Mouse (Mus musculus) ZHBTc4 (cell line): ENCODE results near the gene P2ry1.
A peak's percentile ranks its signal among the peaks of the same experiment; 100 is the strongest.

Source experiments
- DNase-seq: peaks from one replicate; pipeline ENCODE4 v3.0.0-alpha.2; 2011; ENCODE audit warnings: low read depth, low spot score

The P2ry1 gene

DNA sequence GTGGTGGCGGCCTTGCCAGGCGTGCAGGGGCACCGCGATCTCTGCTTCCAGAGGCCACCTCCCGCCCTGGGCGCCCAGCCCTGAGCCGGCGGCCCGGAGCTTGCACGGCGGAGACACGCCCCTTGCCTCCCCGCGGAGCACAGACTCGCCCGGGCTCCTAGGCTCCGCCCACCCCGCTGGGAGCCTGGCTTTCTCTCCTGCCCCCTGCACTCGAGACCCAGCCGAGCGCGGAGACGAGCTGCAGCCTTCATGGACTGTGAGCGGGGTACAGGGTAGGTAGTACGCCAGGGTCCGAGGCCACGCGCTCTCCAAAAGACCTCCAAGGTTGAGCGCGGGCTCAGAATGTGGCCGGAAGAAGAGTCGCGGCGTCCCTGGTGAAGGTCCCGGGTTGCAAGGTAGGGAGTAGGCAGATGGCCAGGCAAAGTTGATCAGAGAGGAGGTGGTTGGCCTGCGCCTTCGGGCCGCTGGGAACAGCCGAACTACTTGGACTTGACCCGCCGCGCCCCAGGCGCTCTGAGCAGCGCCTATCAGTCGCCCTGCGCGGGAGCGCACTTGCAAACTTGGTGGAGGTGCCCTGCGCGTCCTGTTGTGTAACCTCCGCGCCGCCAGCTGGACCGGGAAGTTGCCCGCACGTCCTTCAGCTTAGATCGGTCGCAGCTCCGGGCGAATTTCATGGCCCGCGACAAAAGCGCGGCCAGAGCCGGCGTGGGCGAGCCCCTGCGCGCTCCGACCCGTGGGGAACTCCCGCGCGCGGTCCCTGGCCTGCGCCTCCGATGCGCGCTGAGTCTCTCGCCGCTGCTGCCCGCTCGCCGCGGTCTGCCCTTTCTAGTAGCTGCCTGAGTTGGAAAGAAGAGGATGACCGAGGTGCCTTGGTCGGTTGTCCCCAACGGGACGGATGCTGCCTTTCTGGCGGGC lies at the start of gene P2ry1:
P2ry1 (plus strand) TSS at position 209 of the 915 bp plus-strand sequence.
- DNase-seq, result peak; percentile 94

DNA sequence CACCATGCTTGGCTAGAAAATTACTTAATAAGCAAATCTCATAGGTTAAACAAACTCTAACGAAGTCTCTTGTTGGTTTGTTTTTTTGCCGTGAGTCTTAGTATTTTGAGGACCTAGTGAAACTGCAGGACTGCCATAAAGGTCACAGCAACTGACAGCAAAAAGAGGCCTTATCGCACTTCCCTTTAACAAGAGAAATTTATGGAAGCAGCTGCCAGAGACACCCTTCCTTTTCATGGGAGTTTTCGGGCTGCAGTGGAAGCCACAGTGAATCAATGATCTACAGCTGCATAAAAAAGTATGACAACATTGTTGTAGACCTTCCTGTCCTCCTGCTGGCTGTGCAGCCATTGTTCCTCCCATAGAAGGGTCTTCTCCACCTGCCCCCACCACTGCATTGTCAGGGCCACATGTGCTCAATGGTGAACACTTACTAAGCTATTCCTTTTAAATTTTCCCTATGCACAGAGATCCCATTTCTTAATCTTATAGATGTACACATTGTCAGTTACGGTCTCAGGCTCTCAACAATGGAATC lies 49.3 kb upstream of the P2ry1 start:
- DNase-seq, result no peak

DNA sequence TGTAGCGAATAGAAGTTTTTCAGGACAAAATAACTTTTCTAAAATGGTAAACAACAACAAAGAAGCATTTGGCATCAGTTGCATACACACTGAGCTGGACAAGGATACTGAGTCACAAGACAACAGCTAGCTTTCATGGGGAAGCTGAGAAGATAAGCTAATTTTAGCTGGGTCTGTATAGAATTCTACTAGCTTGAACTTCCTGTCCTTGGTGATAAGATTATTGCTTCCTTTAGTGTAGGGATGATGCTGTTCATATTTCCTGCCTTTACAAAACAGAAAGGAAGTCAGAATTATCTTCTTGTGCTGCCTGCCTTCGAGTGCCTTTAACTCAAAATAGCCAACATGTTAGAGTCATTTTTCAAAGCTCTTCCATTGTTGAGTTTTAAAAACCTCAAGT lies 48.5 kb upstream of the P2ry1 start:
- no peak for DNase-seq

DNA sequence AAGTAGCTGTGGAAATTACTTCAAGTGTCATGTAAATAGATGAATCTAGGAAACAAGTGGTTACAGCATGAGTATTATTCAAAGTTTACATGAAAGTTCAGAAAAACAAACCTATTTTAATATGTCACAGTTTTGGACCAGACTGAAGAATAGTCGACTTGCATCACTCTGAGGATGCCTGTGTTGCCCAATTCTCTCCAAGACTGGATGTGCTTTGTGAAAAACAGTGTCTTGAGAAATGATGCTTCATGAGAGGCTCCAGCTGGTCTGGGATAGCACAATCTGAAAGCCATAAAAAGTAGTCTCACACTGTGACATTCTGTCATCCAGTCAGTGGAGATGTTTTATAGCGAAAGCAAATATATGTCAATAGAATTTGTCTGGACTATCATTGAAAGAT lies 43.8 kb upstream of the P2ry1 start:
- no peak for DNase-seq

DNA sequence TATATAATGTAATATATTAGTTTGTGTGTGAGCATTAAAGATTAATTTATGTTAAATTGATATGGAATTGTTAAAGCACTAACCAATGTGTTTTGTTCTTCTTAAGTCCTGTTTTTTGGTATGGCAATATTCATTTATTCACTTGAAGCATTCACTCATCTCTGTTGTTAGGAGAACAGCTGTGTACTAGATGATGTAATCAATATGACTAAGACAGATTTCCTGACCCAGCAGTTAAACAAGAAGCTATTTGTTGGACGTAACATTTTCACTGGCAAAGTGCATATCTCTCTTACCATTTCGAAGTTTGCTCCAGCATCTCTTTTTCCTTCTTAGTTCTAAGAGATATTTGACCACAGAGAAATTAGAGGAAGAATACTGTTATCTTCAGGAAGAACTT lies 37.5 kb upstream of the P2ry1 start:
- no peak for DNase-seq

DNA sequence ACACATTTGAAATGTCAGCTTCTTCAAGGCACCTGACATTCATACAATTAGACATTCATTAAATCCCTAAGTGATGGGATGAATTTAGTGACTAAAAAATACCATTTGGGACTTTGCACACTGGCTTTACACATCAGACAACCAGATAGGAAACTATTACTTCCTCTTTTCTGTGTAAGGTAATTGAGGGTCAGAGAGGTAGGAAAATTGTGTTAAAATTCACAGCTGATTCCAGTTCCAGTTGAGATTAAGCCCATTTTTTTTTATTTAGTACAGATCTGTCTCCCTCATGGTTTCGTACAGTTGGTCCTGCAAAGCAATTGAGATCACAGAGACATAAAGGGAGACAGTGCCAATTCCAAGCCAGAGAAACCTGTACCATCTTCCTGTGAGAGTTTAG lies 27.7 kb upstream of the P2ry1 start:
- DNase-seq, result no peak

DNA sequence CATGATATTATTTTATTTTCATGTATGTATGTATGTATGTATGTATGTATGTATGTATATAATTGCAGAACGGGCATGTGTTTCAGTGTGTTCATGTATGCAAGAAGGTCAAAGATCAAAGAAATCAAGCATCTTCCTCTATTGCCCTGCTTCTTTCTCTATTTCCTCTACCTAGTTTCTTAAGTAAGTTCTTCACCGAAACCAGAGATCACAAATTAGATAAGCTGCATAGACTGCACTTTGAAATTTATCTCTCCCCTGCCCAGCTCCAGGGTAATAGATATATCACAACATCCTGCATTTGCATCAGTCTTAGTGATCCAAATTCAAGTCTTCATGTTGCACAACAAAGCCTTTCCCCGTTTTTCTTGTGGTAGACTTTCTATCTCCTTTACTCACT lies 20.5 kb upstream of the P2ry1 start:
- no peak for DNase-seq

DNA sequence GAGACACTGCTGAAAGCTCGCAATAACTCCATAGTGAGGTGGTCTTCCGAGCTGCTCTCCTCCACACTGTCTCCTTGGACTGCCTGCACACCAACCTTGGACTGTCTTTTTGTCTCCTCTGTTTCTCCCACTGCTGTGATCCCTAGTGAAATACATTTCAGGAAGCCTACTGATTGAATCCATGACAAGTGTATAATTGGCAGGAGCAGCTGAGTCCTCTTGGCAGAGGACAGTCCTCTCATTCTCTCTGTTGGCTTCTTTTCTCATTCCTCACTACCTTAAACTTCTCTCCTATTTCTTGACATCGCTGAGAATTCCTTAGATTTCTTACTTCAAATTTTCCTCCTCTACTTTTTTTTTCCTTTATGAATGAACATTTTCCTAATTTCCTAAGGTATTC lies 4.5 kb upstream of the P2ry1 start:
- DNase-seq, result no peak

DNA sequence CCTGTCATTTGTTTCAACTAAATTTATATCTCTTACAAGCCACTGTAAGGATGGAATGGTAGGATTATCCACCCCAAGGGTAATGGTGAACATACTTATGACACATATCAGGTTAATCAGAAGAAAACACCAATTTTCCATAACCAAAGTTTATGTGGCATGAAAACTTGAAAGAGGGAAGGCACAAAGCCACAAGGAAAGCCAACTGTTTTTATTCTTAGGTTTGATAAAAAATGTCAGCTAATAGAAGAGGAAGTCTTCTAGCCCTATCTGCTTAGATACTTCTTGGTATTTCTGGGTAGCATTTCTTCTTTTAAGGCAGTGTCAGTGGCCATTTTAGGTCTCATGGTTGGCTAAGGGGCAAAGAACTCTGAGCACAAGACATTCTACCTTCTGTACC lies 2.9 kb upstream of the P2ry1 start:
- no peak for DNase-seq

DNA sequence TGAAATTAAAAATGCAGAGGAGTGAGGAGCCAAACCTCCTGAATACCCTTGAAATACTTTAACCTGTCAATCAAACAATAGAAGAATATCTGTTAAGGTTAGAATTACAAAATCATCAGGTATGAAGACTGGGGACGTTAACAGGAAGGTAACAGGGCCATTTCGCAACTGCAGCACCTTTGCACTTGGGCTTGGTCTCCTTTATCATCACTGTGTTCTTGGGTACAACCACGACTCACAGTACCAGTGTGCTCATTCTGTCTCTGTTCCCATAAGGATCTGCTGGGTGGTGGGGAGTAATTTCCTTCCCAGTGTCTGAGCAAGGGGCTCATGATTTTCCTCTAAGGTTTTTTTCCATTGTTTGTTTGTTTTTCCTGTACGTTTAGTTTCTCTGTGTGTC lies 1.8 kb upstream of the P2ry1 start:
- no peak for DNase-seq

DNA sequence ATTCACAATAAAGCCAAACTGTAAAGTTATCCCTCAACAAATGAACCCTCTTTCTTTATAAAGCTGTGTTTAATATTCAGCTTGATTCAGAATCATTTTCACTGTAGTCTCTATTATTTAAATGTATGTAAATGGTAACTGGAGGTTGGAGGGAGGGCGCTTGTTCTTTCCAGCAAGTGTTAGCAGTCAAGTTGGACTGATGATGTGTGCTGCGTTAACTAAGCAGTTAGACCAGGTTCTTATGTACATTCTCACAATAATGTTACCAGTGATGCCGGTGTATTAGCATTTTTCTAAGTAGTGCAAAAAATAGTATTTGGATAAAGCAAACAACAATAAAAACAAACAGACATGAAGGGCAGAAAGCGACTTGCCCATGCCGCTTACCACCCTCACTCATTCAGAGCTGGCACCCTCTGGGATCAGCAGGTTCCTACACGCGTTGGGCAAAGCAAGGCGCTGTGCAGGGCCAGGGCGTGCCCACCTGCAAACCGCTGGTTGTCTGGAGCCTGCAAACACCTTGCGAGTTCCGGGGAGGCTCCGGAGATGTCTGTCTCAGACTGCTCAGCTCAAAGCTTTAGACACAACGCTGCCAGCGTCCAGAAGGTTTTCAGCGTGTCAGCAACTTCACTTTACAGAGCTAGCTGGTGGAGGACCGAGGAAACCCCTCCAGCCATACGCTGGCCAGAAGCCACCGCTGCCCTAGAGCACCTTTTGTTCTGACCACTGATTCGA lies 576 bp upstream of the P2ry1 start:
- DNase-seq, result no peak

DNA sequence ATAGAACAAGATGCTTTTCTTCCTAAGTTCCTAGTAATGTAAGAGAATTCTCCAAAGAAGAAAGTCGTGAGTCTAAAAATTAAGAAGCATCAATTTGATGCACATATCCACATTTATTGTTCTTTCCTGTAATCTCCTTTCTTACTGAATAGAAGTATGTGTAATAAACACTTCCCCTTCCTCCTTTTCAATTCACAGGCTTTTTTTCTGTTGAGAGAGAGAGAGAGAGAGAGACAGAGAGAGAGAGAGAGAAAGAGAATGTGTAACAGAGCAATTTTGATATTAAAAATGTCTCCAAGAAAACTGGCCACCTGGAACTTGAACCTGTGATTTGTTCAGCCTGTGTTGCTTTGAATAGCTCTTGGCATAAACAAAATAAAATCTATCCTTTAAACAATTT lies 2.0 kb downstream of the P2ry1 start:
- DNase-seq, result no peak

DNA sequence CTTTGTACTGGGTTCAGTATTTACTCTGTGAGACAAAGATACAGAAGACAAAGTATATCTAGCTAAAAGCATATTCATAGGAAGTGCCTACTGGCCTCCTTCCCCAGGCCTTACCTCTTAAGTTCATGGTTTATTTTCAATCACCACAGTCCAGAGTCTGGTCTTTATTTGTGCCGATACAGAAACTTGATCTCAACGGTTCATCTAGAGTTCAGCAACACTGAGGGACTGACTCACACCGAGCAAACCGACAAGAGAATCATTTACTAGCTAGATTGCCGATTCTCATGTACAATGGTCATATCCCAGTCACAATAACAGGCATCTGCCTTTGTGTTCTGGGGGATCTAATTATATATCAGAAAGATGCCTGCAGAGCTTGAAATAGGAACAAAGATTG lies 9.1 kb downstream of the P2ry1 start:
- no peak for DNase-seq

DNA sequence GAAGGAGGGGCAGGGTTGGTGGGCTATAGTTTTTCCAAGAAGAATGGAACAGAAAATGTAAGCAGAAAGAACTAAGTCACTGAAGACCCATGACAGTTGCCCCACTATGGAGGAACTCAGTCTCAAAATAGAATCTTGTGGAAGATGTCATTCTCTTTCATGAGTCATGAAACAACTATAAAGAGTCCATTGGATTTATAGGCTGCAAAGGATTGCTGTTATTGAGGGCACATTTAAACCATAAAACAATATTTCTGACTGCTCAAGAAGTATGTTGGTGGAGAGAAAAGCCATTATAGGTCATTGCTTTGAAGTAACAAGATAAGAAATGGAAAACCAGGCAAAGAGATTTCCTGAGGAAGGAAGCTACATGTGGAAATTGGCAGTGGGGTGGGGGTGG lies 10.0 kb downstream of the P2ry1 start:
- DNase-seq, result no peak

DNA sequence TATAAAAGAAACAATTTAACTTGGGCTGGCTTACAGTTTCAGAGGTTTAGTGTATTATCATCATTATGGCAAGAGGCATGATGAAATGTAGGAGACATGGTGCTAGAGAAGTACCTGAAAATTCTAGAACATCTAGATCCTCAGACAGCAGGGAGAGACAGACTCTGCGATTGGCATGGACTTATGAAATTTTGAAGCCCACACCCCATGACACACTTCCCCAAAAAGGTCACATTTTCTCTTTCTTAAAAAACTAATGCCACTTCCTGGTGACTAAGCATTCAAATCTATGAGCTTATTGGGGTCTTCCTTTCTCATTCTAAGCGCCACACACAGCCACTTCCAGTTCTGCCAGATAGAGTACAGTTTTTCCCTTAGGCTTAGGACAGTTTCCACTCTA lies 14.1 kb downstream of the P2ry1 start:
- DNase-seq, result no peak

DNA sequence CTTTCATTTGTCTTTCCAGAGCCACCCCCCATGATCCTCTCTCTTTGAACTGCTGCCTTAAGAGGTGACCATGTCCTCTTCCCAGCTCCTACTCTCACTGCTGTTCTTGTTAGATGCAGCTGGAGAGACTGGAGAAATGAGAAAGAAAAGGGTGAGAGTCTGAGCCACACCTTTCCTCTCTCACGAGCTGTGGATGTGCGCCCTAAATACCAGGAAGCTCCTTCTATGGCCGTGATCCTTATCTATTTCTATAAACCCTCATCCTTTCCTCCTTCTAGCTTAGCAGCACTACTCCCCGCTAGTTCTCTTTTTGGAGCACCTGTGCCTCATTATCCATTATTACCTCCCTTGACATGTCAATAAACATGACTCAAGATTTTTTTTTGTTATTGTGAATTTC lies 29.5 kb downstream of the P2ry1 start:
- no peak for DNase-seq

DNA sequence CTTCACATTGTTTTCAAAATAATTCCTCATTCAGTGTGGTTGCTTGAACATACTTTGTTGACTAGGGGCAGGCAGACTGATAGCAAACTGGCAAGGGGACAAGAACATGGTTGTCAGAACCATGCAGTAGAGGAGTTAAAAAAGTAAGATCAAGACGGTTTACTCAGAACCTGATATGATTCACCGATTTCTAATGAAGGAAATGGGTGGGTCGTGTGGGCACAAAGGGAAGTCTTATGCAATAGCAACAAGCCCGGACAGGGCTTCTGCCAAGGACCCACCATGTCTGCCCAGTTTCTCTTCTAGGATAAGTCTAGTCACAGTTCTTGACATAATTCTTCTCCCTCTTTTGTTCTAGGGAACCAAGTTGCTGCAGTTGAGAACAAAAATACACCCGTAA lies 33.0 kb downstream of the P2ry1 start:
- no peak for DNase-seq

DNA sequence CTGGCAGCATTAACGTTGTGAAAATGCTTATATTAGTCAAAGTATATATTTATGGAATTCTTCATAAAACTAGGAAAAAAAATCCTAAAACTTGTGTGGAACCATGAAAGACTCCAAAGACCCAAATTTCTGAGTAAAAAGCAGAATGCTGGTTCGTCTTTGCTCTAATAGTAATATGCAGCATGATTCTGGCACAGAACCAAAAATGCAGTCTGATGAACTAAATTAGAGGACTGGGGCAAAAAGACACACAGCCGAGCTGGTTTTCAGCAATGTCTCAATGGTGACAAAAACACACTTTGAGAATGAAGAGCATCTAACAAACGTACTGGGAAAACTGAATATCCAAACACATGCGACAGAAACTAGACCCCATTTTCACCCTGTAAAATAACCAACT lies 37.3 kb downstream of the P2ry1 start:
- DNase-seq, result no peak

DNA sequence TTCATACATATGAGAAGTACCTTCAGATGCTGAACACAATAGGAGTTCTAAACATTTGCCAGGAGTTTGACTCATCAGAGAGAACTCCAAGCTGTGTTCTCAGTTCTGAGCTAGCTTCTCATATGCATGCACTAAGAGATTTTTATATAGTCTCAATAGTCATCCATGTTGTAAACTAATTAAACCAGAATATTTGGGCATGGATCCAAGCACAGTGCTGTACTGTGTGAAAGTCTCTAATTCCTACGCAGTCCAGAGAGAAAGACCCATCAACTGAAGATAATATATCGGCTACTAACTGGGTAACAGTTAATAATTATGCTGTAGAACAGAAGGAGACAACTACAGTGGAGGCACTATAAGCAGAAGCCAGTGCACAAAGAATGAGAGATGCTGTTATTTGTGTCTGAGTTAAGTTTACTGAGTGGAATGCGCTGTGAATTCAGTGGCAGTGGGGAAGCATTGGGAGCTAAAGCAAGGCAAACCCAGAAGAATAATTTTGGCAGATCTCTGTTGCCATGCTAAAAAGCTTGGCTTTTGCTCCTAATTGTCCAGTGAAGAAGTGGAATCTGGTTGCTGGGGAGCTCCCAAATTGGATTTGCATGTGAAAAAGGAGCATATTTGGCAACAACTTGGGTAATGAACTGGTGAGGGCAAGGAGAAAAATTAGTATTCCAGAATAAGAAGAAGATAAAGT lies 47.5 kb downstream of the P2ry1 start:
- no peak for DNase-seq
